Mouse (Mus musculus) heart, postnatal 4 days (tissue): Measurements from ENCODE around the gene Dctn1. TPM values are rescaled to one million over a fixed set of nuclear protein-coding genes. Genes with fewer than 3 reads are reported as not detected.

Source experiments
- DNase-seq: peaks from one replicate; pipeline ENCODE4 v3.0.0; 2021
- total RNA-seq, 2 experiments: library from RNA; stranded (reverse); gene quantifications; 2 replicates each; pipeline ENCODE4 v1.2.3; 2021

Gene Dctn1
- 100 to 1,000 TPM; 122 to 123 TPM for total RNA-seq

- DNase-seq: peak; percentile 97
Measured at GRCm38 (mm10) chr6:83165607-83166242, at the start of gene Dctn1. Gene Dctn1 (plus strand): TSS chr6:83165920.

DNA sequence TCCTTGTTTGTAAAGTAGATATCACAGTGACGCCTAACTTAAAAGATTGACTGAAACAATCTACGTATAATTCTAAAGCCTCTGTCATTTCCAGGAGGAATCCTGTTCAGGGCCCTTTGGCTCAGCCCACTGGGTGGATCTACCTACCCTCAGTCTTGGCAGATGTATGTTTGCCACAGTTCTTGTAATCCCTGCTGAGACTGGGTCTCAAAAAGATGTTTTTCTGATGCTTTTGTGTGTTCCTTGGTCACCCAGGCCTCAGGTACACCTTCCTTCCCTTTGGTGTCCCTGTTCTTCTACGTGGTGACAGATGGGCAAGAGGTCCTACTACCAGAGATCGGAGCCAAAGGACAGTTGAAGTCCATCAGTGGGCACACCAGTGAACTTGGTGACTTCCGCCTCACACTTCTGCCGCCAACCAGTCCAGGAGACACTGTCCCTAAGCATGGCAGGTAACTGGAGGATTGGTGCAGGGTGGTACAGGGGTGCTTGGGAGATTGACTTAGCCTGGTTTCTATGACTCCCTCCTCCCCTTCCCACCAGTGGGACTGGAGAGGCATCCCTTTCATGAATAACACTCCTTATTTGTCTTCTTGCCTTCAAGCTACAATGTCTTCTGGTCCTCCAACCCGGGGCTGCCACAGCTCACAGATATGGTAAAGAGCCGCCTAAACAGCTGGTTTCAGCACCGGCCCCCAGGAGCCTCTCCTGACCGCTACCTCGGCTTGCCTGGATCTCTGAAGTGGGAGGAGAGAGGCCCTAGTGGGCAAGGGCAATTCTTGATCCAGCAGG, 49.2 kb upstream of the Dctn1 start:
- DNase-seq: no peak

- DNase-seq: no peak
Measured at GRCm38 (mm10) chr6:83117165-83117438, 48.6 kb upstream of the Dctn1 start.

DNA sequence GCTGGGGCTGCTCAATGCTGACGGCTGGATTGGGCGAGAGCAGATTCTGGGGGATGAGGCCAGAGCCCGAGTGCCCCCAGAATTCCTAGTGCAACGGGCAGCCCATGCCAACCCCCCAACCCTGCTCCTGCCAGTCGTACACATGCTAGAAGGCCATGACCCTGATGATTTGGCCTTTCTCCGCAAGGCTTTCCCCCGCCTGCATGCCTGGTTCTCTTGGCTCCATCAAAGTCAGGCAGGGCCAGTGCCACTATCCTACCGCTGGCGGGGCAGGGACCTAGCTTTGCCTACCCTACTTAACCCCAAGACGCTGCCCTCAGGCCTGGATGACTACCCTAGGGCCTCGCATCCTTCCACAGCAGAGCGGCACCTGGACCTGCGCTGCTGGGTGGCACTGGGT, 48.1 kb upstream of the Dctn1 start:
- no peak for DNase-seq

DNA sequence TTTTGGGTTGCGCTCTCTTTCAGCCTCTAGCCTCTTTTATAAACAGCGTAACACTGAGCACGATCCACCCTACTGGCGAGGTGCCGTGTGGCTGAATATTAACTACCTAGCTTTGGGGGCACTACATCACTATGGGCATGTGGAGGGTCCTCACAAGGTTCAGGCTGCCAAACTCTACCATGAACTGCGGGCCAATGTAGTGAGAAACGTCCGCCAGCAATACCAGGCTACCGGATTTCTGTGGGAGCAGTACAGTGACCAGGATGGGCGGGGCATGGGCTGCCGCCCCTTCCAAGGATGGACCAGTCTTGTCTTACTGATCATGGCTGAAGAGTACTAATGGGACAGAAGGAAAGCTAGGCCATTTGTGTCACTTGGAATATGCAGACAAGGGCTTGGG, 47.4 kb upstream of the Dctn1 start:
- DNase-seq: no peak

- DNase-seq: no peak
Measured at GRCm38 (mm10) chr6:83118825-83119733, 46.6 kb upstream of the Dctn1 start.

GRCm38 (mm10) chr6:83119734-83120051, 46.0 kb upstream of the Dctn1 start:
- peak; percentile 33 for DNase-seq

GRCm38 (mm10) chr6:83120930-83121862, 44.5 kb upstream of the Dctn1 start, which contains the start of gene Wbp1:
Gene Wbp1 (minus strand): TSS chr6:83121559.
- DNase-seq: peak; percentile 94

- DNase-seq: no peak
Measured at GRCm38 (mm10) chr6:83121863-83122710, 43.6 kb upstream of the Dctn1 start.

DNA sequence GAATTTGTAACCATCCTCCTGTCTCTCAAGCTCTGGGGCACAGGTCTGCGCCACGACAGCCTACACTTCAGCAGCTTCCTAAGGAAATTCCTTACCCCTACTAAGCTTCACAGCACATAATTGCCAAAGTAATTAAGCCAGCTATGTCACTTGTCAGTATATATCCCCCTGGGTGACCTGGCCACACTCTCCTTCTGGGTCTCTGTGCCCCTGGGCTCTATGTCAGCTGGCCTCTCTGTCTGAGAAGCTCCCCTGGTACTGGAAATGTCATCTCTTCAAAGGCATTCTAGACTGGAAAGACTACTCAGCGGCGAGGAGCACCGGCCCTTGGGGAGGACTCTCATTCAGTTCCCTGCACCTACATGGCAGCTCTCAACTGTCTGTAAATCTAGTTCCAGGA, 42.8 kb upstream of the Dctn1 start:
- DNase-seq: no peak

DNA sequence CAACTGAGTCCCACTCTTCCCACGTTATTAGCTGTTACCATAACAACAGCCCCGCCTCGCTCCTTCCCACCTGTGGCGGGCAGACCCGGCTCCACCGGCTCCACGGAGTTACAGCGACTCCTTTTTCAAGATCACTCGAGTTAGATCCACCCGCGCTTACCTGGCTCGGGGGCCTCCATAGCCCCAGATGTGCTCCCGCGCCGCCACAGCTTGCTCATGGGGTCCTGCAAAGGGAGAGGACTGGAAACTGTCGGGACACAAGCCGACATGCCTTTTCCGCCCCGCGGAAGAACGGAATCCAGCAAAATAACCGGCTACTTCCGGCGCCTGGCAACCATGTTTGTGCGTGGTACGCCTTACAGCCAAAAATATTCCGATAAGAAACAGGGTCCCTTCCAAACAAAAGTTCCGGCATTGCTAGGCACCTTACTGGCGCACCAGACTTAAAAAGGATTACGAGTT, 40.8 kb upstream of the Dctn1 start:
- DNase-seq: peak; percentile 94

GRCm38 (mm10) chr6:83125331-83125730, 40.4 kb upstream of the Dctn1 start, which contains the start of gene Ino80b:
Gene Ino80b (minus strand): TSS chr6:83125431.
- no peak for DNase-seq

DNA sequence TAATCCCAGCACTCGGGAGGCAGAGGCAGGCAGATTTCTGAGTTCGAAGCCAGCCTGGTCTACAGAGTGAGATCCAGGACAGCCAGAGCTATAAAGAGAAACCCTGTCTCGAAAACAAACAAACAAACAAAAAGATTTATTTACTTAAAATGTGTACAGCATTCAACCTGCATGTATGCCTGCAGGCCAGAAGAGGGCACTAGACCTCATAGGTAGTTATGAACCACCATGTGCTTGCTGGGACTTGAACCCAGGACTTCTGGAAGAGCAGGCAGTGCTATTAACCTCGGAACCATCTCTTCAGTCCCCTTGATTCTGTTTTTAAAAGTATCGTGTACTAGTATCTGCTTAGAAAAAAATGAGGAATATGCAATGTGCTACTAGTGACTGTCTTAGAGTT, 38.3 kb upstream of the Dctn1 start:
- no peak for DNase-seq

DNA sequence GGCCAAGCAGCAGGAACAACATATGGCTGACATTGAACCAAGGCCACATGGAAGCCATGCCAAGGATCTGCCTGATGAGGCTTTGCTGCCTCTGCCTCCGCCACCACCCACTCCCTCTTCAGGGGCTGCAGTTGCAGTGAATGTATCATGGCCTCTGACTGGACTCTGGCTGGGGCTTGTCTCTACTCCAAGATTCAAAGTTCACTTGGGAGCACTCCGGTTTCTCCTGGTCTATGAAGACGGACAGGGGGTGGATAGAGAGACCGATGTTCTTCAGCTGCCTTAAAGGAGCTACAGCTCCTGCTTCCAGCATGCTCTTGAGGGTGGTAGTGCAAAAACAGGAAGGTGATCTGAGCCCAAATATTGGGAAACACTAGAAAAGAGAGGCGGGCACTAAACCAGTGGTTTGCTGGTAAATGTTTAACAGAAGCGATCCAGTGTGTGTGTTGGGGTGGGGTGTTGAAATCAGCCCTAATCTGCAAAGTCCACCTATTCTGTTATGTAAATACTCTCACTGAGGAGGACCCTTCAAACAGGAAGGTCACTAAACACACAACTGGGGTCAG, 34.2 kb upstream of the Dctn1 start:
- peak; percentile 42 for DNase-seq

GRCm38 (mm10) chr6:83132176-83132919, 33.4 kb upstream of the Dctn1 start:
- DNase-seq: no peak

DNA sequence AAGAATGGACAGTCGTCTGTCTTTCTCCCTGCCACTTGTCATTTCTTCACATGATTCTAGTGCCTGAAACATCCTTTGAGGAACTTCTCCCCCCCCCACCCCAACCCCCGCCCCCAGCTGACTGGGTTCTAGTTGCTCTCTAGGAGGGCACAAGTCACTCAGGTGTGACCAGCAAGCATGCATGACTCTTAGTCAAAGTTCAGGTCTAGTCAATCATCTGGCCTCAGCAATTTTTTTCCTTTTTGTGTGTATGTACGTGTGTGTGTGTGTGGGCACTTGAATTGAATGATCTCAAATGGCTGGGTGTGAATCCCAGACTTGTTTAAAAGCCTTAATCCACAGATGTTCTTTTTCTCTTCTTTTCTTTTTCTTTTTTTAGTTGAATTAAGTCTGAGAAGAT, 31.5 kb upstream of the Dctn1 start:
- no peak for DNase-seq

DNA sequence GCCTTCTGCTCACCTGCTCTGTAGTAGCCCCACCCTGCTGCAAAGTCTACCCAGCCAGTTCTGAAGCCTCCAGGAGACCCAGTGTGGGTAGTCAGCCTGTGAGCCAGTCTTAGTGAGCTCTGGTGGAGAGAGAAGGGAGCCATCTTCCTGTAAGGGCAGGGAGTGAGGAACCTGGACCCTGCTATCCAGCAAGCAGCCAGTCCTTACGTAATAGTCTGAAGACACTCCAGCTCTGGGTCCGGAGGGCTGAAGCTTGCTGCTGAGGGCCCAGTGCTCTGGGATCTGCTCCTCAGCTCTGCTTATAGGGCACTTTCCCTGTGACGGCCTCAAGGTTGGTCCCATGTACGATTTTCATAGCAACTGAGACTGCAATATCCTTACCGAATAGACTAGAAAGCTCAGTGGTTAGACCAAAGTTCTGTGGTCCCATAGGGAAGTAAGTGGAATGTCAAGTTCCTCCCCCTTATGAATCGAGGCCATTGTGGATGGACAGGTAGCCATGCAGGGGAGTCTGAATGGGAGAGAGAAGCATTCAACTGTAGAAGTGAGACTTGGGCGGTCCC, 30.7 kb upstream of the Dctn1 start, which contains the start of gene Rtkn:
Gene Rtkn, plus strand, starts transcription at position 513 of the 563 bp plus-strand sequence.
- no peak for DNase-seq

DNA sequence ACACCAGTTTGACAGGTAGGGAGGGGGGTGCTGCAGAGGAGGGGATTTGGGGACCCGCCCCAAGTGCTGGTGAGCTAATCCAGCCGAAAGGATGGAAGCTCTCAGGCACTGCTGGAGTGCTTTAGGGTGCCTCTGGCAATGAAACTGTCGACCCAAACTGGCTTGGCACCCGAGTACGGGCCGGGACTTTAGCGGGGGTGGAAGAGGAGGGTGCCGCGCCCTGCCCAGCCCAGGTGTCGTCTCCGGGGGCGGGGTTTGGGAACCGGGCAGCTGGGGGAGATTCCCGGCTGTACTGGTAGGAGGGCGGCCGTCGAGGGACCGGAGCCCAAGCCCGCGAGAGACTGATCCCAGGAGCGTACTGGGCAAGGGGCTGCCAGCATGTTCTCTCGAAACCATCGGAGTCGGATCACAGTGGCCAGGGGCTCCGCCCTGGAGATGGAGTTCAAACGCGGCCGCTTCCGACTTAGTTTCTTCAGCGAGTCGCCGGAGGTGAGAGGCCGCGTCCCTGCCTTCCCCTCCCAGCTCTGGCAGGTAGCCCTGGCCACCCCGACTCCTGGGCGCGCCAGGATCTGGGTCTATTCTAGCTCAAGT, 30.1 kb upstream of the Dctn1 start:
- DNase-seq: no peak

DNA sequence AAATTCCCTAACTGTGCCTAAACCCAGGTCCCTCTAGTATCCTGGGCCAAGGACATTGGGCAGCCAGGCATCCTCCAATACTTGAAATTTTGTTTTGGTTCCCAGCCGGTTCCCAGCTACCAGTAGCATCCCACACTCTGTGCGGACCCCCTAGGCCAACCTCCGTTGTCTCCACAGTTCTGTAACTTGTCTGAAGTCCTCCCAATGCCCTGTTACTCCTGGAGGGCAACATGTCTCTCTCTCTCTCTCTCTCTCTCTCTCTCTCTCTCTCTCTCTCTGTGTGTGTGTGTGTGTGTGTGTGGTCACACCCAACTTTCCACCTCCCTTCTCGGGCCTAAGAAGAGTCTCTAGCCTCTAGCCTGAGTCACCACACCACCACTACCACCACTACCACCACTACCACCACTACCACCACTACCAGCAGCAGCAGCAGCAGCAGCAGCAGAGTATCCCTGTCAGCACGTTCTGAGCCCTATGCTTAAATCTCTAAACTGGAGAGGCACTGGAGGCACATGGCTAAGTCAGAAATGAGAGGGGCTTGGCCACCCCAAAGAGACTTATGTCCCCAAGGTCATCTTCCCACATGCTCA, 29.3 kb upstream of the Dctn1 start:
- no peak for DNase-seq
